Mouse (Mus musculus) yolk sac, embryonic 10.5 days (tissue): Measurements from ENCODE around the gene Nup107.

Experiments used
- DNase-seq: peaks from one replicate; pipeline ENCODE4 v3.0.0-alpha.2; 2017; ENCODE audit warnings: low spot score

Nup107 gene

DNA sequence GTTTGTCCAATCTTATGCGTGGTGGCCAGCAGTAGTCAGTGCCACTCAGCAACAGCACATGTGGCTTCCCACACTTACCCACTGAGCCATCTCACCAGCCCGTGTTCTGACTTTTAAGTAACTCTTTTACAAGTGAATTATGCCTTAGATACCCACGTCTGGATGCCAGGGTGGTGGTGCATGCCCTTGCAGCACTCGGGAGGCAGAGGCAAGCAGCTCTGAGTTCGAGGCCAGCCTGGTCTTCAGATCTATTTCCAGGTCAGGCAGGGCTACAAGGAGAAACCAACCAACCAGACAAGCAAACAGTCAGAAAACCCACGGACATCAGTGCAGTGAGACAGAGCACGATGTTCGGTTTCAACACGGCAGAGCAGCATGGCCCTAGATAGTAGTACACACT lies 9.4 kb upstream of the Nup107 start:
- no peak for DNase-seq

DNA sequence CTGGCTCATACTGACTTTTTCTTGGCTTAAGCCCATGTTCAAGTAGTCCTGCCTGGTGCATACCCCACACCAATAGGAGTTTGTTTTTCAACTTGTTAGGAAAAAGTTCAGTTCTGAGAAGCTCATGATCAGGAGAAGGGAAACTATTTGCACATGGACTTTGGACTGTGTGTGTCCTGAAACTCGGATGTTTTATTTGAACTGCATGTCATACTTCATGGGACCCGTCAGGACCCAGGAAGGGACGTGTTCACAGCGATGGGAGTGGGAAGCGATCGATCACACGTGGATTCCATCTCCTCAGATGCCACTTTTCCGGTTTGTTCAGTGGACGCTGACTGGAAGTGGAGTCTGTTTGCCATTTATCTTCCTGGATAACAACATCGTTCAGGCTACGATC lies 7.3 kb upstream of the Nup107 start:
- no peak for DNase-seq

DNA sequence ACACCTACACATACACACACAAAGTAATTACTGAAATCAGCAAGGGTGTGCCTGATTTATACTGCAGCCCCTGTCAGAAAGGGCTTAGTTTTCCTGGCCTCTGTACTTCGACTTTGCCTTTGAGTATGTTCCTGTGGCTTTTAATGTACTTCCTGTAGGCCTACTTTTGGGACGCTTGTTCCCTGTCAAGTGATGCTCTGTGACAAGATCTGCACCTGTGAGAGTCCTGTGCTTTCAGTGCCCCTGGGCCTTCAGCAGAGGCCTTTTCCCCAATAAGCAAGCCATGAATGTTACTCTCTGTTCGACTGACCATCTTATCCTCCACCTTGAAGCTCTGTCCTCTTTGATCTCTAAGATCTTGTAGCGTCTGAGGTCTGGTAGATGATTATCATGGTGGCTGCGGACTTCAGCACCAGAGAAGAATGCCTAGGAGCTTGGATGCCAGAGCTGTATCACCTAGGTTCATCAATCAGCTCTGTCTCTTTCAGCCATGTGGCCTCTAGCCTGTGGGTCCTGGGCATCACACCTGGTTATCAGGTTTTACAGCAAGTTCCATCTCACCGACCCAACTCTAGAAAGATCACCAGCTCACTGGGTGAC lies 6.0 kb upstream of the Nup107 start:
- peak; percentile 41 for DNase-seq

DNA sequence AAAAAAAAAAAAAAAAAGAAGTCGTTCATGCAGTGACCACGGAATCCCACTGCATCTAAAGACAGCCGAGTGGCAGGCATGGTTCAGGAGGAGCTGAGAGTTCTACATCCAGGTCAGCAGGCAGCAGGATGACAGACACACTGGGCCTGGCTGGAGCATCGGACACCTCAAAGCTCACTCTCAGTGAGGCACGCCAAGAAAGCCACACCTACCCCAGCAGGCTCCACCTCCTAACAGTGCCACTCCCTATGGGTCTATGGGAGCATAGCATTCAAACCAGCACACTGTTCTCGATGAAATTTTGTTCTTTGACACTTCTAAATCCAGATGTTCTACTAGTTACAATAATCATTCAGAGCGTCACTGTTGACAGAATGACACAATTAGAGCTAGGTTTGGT lies 5.2 kb upstream of the Nup107 start:
- DNase-seq: no peak

DNA sequence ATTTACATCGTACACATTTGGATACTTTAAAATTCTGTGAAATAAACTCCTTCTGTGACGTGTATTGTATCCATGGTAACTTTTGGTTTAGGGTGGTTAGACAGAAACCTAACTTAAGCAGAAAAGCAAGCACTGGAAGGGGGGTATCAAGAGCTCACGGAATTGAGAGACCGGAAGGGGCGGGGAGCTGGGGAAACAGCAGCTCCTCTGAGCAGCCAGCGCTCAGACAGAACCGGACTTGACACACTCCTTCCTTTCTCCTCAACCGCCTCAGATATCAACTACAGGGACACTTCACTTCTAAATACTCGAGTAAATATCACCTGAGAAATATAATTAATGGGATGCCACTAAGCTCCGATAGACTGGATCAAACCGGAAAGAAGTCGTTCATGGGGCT lies 4.6 kb upstream of the Nup107 start:
- no peak for DNase-seq

DNA sequence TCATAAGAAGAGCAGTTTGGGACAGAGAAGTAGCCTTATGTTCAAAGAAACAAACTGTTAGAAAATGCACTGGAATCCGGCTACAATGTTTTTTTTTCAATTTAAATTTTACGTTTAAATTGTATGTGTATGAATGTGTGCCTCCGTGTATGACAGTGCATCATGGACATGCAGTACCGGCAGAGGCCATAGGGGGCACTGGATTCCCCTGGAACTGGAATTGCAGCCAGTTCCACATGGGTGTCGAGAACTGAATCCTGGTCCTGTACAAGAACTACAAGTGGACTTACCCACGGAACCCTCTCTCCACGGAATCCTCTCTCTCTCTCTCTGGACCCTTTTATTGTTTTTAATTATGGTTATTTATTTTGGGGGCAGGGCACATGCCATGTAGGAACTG lies 3.7 kb upstream of the Nup107 start:
- DNase-seq: no peak

DNA sequence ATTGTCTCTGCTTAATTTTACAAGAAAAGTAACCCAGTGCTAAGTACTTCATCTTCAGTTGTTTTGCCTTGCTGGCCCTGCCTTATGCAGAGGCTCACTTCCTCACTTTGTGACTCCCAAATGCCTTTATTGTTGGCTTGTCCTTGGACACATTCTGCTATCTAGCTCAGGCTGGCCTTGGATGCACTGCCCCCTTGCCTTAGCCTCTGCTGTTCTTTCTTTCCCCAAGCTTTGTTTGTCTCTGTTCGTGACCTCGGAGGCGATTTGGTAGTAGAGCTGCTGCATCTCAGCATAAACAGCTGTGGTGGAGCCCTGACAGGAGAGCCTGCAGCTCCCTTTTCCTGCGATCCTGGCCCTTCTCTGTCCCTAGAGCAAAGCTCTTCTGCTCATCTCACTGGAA lies 2.7 kb upstream of the Nup107 start:
- no peak for DNase-seq

DNA sequence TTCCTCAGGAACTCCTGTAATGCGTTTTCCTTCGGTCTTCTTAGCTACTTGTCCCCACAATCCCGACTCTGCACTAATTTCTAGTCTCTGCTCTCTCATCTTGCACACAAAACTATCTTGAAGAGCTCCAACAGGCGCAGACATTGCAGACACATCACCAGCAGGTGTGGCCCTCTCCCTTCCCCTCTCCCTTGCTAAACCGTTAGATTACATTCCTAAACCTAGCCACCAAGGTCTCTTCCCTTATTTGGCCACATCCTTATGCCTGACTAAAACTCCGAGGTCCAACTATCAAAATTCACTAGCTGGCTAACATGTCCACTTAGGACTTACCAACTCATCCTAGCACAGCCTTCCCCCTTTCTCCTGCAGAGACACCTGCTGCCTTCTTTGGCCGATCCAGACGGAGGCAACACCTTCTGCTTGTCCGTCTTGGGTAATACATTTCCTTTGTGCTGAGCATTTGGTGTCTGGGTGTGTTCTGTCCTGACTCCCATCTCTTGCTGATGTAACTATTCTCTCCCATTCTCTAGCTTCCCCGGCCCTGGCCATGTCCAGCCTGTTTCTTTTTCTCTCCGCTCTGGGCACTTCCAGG lies 1.0 kb upstream of the Nup107 start:
- DNase-seq: no peak

DNA sequence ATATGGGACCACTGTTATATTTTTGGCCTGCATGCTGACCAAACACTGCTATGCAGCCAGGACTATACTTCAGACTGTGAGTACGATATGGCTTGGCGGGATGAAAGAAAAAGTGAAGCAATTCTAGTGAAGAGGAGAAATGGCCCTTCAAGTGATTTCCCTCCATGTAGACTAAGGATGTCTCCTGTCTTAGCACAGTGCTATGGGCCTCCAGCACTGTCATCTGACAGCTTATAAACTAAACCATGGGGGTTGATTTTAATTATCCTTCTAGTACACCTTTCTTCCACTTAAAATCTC lies 1.4 kb downstream of the Nup107 start:
- DNase-seq: no peak

DNA sequence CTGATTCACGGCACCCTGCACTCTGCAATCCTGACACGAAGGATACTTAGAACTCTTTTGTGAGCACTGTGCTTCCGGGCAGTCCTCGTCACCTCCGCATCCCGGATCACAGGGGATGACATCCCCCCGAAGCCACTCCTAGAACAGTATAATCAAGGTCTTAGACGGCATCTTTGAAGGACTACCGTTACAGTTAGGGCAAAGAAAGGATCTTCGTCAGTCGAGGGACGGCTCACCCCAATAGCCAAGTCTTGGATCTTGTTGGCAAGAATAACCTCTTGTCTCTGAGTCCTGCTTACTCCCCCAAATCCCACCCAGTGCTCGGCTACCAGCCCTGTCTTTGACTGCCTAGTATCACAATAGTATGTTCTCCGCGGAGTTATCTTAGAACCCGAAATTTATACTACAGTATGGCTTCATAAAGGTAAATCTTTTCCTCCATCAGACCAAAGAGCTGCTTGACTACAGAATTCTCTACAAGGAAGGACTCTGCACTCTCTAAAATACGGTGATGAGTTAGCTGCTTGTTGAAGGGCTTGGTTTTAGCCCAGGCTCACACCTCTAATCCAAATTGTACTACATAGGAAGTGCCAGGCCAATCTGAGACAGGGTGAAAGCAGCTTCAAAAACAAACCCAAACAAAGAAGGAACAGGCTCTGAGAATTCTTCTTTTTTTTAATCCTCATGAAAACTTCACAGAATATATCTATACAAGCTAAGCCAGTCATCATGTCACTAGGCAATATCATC lies 1.9 kb downstream of the Nup107 start:
- DNase-seq: no peak

DNA sequence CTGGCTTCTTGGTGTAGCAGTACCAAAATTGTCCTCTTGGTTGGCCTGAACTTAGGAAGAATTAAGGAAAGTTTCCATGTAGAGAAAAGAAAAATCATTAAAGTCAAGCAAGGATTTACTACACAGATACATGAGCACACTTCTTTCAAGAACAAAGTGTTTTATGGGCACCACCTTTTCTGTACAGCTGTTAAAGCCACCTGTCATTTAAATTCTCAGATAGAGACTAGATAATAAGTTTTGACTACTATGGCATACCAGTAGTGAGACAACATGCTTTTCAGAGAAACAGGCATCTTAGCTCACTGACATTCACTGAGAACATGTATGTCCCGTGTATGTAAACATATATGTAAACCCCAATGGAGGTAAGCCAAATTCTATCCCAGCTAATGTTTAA lies 2.5 kb downstream of the Nup107 start:
- DNase-seq: no peak

DNA sequence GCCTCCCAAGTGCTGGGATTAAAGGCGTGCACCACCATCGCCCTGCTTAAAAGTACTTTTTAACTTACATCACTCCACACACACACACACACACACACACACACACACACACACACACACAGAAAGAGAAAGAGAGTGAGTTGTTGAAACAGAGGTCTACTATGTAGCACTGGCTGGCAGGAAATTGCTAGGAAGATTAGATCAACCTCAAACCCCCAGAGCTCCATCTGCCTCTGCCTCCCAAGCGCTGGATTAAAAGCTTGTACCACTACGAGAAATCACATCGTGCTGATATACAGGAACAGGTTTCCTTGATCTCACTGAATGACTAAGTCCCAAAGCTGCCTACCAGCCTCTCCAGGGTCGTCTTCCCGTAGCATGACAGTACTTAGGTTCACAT lies 7.9 kb downstream of the Nup107 start:
- no peak for DNase-seq

DNA sequence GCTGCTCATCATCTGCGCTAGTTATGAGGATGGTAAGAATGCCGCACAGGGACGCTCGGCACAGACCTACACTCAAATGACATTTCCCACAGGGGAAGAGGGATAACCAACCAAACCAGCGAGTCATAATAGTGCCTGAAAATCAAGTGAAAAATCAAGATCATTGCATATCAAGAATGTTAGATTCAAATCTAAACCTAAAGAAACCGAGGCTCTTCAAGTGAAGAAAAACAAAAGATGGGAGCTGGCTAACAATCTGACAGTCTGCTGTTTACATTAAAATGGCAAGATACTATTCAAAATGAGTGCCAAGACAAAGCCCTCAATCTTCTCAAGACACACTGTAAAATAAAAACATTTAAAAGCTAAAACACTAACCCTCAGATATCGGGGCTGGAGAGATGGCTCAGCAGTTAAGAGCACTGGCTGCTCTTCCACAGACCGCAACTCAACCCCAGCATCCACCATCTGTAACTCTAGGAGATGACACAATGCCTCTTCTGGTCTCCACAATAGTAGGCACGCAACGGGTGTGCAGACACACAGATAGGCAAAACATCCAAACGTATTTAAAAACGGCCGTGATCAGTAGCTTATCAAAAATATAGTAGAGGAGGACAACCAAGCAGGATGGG lies 8.6 kb downstream of the Nup107 start:
- DNase-seq: no peak

DNA sequence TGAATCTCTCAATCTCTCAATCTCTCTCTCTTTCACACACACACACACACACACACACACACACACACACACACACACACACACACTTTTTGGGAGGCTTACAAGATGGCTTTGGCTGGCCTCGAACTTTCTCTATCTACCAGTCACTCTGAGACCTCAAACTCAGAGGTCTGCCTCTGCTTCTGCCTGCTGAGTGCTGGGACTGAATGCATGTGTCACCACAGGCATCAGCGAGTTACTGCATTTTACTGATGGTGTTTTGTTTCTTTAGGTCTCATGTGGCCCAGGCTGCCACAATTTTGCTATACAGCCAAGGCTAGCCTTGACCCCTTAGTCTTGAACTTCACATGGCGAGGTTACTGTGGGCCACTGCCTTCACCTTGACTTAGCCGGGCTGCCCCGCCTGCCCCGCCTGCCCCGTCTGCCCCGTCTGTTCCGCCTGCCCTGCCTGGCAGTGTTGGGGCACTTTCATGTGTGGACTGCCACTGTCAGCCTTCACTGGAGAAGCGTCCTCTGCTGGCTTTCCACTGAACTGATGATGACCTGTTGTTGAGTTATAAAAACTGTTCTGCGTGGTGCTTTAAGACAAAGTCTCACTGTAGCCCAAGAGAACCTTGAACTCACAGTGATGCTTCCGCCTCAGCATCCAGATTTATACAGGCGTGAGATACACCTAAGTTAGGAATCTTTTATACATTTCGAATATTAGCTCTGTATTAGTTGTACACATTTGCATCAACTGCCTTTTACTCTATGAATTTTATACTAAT lies 9.8 kb downstream of the Nup107 start:
- no peak for DNase-seq

DNA sequence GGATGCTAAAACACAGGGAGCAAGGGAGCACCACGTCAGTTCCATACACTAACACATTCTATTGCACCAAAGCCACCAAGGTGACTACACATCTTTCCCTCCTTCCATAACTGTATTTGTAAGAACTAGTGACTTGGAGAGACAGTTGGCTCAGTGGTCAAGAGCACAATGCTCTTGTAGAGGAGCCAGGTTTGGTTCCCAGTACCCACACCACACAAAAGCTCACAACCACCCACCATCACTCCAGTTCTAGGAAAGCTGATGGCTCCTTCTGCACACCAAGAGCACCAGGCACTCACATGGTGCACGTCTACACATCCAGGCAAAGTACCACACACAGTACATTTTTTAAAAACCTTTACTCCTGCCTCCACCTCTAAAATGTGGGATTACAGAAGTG lies 10.4 kb downstream of the Nup107 start:
- no peak for DNase-seq

DNA sequence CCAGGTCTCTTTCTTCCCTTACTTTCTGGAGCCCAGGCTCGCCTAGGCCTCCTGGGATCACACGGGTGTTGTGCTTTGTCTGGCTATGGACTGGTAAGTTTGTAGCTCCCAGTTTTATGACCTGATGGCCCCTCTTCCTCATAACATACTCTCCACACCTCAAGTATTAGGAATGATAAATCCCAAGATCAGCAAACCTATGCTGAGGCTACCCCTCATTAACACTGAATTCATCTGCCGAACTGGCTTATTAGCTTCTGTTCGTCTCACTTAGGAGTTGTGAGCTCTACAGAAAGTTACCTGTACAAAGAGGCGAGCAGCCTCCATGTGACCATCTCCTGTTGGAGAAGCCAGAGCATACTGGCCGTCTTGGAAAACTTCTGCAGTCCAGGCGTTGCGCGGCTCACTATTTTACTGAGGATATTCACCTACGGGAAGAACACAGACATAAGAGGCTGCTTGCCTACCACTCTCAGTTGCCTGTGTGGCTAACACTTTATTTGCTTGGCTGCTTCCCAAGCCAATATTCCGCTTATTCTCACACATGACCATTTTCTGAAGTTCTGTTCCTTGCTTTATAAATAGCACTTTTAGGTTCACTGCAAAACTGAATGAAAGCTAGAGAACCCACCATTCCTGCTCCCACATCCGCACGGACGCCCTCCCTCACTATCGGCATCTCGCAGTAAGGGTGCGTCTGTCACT lies 11.3 kb downstream of the Nup107 start:
- no peak for DNase-seq

DNA sequence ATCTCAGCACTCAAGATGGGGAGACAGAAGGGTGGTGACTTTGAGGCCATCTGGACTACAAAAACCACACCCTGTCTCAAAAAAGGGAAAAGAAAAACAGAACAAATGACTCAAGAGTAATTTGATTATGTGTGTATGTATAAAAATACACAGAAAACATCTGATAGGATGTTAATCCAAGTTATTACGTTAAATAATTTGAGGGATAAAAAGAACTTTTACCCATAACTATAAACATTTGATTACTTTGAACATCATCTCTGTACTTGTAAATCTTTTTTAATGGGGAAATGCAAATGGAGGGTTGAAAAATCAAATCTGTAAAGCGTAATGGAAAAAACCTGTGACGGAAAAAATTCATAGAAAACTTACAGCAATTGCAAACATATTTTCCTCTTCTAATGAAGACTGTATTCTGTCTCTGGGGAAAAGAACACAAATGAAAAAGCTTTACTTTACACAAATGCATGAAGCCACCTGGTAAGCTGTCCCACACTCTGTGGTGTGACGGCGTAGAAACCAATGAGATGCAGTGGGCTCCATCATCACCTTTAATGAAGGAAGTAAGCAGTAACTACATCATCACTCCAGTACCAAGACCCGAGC lies 12.1 kb downstream of the Nup107 start:
- no peak for DNase-seq

DNA sequence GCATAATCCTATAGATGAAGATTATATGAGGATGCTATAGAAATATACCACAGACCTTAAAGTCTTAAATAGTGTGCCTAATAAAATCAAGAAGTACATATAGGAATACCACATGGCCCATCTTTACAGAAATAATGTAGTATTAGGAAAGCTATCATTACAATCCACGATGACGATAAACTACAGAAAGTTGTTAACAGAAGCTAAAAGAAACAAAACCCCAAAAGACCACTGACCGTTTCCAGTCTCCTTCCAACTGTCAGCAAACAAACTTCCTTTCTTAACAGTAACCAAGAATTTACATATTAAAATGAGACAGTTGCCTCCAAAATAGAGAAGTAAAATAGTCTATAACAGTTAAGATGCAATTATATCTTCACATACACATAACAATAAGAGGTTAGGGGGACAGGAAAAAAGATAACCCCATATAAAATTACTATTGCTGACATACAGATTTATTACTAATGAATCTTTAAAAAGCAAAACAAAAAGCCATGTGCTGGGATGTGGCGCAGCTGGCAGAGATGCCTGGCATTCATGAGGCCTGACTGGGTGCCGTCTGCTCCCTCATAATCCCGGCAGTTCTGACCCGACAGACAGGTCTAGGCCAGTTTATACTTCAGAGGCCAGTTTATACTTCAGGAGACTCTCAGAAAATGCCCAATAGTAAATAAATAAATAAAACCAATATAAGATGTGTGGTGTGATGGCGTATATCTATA lies 12.8 kb downstream of the Nup107 start:
- DNase-seq: no peak

DNA sequence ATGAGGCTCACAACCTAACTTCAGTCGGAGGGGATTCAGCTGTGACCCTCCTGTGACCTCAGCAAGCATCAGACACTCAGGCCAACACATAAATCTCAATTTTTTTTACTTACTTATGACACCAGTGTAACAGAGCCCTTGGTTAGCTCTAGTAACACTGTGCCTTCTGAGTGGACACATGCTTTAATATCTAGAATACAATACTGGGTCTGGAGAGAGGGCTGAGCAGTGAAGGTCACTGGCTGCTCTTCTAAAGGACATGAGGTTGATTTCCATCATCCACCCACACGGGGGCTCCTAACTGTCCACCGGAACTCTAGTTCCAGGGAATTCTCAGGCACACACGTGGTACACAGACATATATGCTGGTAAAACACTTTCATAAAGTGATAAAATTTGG lies 13.6 kb downstream of the Nup107 start:
- DNase-seq: no peak

DNA sequence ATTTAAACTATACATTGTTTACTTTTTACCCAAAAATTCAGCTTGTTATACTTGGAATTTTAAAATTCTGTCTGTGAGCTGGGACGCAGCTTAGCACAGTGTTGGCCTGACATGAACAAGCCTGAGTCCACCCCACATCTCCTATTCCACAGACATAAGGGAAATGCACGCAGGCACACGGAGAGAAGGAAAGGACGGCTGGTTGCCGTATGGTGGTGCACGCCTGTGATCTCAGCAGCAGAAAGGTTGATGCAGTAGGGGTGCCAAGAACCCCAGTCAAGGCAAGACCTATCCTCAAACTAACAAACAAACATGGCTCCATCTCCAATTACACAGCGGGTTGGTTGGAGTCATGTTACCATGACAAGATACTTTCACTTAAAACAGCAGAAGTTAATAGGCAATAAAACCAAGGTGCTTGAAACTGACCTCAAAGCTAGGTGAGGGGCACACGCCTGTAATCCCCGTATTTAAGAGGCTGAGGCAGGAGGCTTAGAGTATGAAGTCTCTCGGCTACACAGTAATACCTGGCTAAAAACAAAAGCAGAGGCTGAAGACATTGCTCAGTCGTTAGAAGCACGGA lies 14.1 kb downstream of the Nup107 start:
- no peak for DNase-seq
